Mouse (Mus musculus) cerebellum, adult 9-11 months (tissue): ENCODE data around the gene Gbx2.

ENCODE experiments used
- DNase-seq: peaks from one replicate; pipeline ENCODE4 v3.0.0; 2022

The Gbx2 gene

DNA sequence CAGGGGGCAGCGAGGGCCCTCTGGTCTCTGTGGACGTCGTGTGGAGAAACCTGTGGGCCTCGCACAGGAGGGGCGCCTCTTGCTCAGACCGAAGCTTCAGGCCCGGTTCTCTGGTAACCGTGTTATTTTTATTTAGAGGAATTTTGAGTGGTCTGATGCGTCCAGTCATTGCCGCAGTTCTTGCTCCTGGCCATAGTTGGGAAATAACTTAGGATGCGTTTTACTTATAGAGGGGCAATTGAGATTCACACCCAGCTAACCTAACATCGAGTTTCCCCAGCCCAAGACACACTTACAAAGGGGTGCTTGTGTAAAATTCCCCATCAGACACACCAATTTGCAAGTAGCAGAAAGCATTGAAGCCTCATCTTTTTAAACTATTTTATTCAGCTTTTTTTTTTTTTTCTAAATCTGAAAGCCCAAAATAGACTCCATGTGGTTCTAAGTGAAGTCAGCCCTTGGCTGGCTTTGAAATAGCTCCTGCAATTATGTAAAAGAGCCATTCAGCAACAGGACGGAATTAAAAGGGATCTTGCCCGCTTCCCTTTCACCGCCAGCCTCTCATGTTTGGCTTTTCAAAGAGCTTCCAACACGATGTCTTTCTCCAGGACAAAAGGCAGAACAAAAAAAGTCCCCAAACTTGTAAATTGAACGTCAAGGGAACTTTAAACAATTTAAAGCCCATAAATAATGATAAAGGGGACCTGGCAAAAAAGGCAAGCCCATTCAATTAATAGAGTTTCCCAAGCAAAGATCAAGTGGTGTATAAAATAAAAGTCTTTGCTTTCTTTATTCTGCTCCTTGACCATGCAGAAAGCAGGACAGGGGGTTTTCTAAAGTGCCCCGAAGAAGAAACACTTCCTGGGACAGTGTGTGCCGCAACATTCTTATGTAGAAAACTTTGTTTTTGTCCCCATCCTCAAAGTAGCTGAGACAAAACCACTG, 3.6 kb upstream of the Gbx2 start:
- no peak for DNase-seq

DNA sequence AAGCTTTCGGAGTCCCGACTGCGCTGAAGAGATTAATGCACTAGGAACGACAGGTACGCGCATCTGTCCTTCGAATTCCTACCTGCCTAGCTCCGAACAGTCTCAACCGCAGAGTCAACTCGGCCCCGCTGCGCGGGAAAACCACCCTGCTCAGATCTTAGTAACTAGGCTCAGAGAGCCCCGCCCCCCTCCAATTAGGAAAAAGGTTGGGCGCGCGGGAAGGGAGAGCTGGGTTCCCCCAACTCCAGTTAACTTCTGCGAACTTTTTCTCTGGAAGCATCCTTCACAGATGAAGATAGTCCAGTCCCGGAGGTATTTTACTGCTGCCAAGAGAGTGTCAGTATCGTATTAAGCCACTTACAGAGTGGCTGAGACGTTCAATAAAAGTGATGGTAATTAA, 2.8 kb upstream of the Gbx2 start:
- no peak for DNase-seq

DNA sequence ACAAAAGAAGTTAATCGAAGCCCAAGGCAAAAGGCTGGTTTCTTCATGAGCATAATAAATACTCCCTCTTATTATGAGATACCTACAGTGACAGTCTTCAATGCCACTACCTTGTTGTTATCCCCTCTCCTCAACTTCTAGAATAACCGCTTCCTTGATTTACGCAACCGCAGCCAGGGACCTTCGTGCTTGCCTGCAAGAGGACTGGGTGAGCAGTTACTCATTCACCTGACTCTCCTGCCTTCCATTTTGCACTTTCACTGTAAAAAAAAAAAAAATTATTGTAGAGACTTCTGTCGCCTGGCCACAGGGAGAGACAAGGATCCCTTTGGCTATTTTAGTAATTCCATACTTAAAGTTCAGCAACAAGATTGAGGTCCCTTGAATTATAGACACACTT, 2.0 kb upstream of the Gbx2 start:
- no peak for DNase-seq

DNA sequence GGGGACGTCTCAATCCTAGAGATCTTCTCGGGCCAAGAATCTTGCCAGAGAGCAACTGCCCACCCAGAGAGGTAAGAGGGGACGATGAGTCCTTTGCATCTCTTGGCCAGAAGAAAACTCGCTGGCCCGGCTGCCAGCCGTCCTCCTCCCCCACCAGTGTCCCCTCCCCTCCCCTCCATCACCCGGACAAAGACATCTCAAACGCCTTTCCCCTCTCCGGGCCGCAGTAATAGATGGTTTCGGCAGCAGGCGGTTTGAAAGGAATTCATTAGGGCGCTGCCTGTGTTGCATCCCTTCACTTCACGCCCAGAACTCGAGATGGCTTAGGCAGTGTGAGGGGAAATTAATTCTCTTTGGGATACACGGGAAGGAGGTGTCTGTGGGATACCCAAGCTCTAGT, 1.6 kb upstream of the Gbx2 start:
- DNase-seq = no peak

DNA sequence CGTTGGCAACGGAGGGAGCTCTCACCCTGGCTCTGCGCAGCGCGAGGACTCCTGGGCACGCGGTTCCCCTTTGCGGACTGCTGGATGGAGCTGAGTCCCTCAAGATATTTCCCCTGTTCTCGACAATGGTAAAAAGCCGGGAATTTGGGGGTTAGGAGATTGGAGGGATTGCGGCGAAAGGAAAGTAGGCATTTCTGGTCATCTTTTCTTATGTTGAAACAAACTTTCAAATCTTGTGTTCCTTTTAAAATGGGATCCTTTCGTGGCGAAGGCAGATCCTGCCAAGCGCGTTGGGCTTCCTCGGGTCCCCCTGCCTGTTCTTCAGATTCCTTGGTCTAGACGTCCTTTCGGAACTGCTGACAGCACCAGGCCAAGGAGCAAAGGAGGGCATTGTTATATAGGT, 1.0 kb upstream of the Gbx2 start:
- DNase-seq = no peak

DNA sequence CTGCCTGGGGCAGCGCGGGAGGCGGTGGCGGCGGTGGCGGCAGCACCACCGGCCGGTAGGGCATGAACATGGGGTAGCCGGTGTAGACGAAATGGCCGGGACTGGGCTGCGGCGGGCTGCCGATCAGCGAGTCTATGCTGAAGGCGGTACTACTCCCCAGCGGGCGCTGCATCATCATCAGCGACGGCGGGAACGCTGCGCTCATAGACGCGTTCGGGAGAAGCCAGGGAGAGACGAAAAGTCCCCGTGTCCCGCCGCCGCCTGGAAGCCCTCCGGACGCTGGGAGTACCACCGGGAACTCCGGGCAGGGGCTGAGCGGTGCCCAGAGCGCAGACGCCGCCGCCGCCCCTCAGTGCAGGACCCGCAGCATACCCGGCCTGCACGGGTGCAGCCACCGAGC, 428 bp downstream of the Gbx2 start:
- no peak for DNase-seq

DNA sequence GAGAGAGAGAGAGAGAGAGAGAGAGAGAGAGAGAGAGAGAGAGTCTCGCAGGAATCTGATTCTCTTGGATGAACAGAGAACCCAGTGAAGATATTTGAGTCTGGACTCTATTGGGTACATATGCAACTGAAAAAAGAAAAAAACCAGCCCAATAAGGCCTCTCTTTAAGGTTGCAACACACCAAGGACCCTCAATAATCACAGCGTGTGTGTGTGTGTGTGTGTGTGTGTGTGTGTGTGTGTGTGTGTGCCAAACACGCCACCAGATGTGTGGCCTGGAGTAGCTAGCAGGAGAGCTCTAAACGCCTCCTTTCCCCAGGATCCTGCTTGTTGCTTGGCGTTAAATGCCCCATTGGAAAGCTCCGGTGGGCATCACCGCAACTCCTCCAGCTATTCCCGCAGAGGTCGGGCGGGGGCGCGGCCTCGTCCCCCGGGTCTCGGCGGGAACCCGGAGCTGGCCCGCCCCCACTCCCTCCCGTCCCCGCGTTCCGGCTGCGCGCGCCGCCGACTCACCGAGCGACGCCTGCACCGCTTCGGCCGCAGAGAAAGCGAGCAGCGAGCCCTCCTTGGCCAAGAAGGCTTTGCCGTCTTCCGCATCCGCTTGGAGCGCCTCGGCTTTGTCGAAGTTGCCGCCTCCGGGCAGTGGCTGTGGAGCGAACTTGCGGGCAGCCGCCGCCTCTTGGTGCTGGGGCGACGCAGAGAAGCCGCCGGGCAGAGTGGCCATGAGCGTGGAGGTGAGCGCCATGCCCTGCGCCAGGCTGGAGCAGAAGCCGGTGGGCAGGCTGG, 1.1 kb downstream of the Gbx2 start:
- no peak for DNase-seq

DNA sequence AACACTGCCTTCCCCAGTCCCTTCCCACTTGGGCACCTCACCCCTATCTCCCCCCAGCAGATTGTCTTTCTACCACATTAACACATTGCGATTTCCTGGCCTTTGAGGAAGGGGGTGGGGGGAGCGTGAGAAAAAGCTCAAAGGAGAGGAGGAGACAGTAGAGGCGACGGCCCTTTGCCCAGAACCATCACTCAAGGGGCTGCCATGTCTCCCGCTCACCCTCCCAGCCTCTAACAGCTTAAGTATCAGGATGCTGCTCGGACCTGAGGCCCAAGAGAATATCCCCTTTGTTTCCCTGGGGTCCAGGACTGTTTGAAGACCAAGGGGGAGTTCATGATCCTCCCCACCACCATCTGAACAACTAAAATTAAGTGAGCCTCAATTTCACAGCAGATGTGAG, 1.8 kb downstream of the Gbx2 start:
- DNase-seq = no peak

DNA sequence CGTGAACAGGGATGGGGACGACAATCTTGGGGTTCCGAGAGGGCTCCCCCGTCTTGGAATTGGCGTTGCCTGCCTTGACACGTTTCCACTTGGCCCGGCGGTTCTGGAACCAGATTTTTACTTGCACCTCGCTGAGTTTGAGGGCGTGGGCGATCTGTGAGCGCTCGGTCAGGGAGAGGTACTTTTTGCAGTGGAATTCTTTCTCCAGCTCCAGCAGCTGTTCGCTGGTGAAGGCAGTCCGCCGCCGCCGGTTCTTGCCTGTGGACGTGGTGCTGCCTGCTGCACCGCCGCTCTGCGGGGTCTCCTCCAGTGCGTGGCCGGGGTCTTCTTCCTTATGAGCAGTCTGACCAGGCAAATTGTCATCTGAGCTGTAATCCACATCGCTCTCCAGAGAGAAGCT, 2.3 kb downstream of the Gbx2 start:
- DNase-seq = no peak

DNA sequence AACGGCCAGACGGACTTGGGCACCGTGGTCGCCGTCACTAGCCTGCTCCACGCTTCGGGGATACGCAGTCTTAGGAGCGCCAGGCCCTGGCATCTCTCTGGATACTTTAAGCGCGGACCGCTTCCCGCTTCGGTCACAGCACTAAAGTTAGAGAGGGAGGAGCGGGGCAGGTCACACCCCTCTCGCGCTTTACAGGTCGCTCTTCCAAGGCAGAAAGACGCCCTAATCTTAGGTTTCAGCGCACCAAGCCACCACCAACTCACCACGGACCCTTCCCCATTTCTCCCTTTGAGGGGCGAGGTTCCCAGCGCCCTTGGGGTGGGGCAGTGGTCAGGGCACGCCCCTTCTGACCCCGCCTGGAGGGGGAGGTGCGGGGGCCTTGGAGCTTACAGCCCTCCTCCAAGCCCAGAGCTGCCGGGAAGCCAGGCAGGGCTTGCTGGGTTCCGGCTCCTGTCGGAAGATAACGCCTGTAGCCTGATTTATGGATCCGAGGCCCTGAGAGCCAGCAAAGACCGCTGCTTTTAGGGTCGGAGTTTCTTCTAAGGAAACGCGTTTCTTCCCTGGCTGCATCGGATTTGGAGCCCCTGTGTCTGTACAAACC, 3.8 kb downstream of the Gbx2 start:
- DNase-seq = no peak

DNA sequence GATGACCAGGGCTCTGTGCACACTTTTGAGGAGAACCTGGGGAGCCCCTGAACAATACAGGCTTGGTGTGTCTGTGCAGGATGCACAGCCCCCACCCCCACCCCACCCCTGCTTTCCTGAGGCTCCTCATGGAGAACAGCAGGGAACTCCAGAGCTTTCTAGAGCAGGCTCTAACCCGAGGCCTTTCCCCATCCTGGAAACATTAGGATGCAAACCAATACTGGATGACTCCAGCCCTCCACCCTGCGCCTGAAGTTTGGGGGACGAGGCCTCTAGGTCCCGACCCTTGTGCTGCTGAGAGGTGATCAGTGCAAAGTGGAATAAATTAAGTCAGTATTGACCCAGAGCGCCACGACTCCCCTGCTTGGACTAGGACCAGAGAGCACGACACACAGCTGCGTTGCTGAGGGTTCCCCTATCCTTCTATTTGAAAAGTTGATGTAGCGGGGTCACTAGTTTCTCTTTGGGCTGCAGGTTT, 4.4 kb downstream of the Gbx2 start:
- DNase-seq = no peak

DNA sequence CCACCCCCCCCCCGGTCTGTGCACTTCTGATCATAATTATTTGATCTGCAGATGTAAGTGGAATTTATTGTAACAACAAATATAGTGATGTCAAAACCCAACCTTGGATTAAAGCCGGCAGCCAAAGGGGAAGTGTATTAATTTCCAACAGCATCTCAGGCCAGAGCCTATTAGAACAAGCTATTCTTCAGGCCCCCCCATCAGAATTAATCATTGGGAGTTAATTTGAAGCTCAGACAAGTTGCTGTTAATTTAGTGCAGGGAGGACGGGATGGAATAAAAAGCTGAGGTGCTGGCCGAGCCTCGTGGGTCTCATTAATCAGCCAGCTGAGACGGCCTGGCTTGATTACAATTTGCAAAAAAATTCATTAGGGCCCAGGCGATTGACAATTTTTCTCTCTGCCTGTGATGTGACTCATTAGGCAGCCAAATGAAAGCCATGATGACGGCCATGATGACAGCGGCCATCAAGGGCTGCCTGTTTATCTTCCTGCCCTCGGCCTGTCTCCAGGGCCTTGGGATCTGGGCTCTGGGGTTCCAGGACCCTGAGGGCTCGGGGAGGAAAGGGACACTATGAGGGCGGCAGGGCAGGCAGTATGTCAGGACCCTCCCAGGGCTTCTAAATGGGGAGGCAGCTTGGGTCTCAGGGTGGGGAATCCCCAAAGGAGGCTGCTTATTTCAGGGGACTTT, 5.3 kb downstream of the Gbx2 start:
- DNase-seq = no peak

DNA sequence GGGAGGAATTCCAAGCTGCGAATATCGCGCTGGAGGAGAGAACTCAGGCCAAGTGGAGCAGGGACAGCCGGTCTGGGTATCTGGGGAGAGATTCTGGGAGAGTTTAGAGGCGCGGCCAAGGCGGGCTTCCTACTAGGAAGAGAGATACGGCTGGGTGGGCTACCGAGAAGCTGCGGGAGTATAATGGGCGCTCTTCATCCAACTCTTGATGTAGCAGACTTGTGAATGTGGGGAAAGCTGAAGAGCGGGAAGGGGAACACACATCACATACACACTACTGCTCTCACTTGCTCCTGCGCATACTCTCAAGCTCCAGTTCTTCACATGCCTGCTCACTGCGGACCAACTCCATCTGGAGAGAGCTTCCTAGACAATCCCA, 7.3 kb downstream of the Gbx2 start:
- no peak for DNase-seq

DNA sequence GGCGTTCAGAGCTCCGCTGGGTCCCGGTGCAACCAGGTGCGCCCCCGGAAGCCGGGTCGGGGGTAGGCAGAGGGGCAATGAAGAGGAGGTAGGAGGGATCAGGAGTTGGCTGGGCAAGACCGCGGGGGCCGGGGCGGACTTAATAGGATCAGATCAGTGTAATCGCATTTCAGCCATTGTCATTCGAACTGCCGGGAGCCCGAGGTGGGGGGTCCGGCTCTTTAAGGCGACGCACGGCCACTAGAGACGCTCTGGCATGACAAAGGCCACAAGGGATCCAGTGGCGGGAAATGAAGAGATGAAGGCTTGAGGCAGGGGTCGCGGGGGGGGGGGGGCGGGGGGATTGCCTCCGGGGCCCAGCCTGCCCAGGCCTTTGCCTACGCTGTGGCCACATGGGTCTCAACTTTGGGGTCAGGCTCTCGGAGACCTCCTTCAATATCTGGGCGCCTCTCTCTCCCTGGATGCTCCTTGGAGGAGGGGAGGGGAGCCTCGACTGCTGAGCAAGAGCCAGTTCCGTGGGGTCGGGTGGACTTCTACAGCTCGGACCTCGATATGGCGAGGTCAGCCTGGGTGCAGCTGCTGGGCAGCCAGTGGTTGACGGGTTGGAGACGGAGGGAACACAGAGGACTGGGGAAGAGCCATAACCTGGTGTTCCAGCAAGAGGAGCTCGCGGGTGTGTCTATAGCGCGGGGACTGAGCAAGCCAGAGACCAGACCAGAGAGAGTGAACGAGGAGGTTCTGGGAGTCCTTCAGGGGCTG, 7.9 kb downstream of the Gbx2 start:
- no peak for DNase-seq

DNA sequence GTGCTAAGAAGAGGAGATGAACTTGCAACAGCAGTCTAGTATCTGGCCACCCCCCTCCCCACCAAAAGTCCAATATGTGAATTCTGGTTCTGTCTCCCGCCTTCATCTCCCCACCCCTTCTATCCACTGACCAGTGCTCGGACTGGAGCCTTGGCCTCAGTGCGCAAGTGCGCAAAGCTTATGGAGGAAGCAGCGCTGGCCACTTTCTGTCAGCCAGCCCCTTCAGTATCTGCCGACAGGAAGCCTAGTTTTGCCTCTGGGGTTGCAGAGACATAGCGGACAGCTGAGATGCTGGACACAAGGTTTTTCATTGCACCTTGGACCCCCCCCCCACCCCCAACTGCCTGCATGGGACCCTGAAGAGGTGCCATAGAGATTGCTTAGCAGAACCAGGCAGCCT, 8.7 kb downstream of the Gbx2 start:
- no peak for DNase-seq

DNA sequence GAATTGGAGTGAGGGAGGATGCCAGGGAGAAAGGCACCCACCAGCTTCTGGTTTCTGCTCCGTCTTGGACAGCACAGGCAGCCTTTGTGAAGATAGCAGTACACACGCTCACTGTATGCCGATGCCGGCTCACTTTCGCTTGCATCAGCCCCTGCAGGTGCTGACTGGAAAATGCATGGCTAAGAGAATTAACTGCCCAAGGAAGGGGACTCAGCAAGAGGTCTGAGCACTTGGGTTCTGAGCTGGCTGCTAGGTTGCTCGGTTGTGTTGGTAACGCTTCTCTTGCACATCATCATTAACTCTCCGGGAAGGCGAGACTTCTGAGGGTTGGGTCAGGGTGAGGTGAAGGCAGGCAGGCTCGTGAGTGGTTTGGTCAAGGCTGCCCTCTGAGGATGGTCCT, 9.2 kb downstream of the Gbx2 start:
- no peak for DNase-seq

DNA sequence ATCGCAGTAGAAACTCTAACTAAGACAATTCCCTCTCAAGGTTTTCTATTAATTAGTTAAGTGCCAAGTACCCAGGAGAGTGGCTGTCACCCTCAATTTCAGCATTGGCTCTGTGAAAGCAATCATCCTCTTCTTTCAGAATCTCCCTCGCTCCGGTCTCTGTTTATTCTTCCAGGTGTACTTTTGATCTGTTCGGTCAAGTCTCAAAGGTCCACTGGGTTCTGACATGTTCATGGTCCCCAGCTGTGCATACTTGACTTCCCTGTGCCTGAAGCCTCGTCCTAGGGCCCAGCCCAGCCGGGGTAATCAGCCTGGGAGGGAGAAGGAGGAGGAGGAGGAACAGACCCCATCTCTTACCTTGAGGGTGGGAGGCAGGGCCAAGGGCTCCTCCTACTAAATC, 11.8 kb downstream of the Gbx2 start:
- DNase-seq = no peak

DNA sequence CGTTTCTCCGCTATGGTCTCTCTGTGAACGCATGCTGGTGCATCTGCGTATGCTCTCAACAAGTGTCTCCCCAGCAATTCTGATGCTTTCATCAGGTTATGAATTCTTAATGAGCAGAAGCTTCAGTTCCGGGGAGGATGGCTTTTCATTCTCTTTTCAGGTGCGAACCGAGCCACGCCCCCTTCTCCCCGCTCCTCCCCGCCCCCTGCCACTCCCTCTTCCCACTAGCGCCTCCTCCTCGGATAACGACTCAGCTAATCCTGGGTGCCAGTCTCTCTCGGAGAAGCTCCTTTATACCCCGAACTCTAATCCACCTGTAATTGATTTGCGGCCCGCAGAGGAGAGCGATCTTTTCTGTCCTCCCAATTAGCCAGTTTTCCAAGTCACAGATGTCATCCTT, 12.9 kb downstream of the Gbx2 start:
- no peak for DNase-seq

DNA sequence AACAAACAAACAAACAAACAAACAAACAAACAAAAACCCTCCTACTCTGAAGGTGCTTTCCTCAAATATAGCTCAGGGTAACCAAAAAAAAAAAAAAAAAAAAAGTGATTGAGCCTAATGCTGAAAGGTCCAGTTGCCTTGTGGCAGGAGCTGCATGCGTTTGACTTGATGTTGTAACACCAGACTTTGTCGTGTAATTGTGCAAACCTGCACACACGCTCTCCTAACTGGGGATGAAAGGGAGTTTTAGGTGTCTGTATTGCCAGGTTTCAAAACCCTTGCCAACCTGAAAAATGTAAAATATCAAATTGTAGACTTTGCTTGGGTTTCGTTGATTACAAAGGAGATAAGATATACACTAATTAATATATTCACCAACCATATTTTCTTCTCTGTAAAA, 17.4 kb downstream of the Gbx2 start:
- no peak for DNase-seq

DNA sequence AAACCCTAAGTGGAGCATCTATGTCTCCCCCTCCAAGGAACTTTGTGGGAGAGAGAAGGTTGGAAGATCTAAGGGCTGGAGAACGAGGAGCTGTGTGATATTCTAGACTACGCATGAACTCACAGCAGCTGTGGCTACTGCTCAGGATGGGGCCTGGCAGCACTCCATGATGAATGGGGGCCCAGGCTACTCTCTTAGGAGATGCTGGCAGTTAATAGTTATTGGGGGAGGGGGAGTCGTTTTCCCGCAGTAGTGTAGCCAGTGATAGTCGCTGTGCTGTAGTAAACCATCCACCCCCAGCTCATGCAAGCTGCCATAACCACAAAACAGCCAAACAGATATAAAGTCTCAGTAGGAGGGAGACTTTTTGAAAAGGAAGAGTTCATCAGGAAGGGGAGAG, 18.6 kb downstream of the Gbx2 start:
- DNase-seq = no peak

DNA sequence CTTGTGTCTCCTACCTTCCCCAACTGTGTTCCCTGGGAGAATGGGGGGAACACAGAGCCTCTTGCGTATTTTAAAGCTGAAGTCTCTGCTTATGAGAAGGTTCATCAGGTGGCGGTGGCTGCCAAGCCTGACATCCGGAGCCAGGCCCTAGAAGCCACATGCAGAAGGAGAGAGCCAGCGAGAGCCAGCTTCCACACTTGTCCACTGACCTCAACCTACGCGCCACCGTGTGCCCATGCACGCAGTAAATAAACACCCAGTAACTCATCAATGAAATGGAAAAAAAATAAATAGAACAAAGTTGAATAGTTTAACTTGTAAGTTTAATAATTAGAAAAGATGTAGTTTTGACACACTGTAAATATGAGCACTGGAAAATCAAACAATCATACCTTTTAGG, 21.2 kb downstream of the Gbx2 start:
- no peak for DNase-seq

DNA sequence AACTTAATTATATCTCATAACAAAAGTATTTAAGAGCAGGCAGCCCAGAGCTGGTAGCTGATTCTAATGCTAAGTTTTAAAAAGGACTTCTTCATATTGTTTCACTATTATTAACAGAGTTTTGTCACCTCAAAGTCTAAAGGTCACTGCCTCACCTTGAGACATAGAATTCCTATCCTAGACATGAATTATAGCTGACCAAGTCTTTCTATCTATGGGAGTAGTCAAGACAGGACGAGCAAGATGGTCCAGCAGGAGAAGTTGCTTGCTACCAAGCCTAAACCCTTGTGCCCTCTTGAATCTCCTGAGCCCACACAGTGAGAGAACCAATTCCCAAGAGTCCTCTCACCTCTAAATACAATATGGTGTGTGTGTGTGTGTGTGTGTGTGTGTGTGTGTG, 28.3 kb downstream of the Gbx2 start:
- no peak for DNase-seq

DNA sequence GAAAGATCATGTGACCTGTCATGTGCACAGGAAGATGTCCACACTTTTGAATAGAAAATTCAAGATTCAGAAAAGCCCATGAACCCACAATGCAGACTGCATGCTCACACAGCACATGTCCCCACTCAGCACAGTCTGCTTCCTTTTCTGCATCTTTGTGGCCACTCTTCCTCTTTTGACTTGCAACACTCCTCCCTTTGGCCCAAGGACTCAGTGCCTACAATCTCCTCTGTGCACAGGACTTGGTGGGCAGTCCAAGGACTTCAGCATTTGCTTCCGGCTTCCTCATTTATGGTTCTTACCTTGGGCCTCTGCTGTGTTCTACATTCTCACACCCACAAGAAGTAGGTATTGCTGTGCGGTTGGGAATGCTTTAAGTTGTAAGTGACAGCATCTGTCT, 28.7 kb downstream of the Gbx2 start:
- no peak for DNase-seq
